Mouse (Mus musculus): ENCODE data around the gene Bsg. TPM values are rescaled to one million over a fixed set of nuclear protein-coding genes. Genes with fewer than 3 reads are reported as not detected.
"Not testable (repeated sequence)": the region's sequence is repeated elsewhere in the genome, so short reads cannot be mapped to it uniquely, and the experiment has no call there.

Gene Bsg
- polyA plus RNA-seq, 2 experiments from 2014 or later: 127 to 129 TPM

DNA sequence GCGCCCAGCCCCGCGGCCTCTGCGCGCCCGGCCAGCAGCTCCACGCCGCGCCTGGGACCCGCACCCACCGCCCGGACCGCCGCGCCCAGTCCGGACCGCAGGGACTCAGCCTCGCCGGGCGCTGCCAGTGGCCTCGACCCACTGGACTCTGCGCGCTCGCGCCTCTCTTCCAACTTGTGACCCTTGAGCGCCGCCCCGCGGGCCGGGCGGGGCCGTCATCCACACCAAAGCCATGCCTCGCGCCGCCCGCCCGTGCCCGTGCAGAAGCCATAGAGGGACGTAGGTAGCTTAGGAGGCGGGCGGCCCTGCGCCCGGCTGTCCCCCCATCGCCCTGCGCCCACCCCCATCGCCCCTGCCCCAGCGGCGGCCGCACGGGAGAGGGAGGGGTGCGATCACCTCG is 31.1 kb downstream of the Bsg start:
- no peak for ATAC-seq

- ATAC-seq: no peak
Measured at GRCm38 (mm10) chr10:79736706-79737105, 32.4 kb downstream of the Bsg start.

DNA sequence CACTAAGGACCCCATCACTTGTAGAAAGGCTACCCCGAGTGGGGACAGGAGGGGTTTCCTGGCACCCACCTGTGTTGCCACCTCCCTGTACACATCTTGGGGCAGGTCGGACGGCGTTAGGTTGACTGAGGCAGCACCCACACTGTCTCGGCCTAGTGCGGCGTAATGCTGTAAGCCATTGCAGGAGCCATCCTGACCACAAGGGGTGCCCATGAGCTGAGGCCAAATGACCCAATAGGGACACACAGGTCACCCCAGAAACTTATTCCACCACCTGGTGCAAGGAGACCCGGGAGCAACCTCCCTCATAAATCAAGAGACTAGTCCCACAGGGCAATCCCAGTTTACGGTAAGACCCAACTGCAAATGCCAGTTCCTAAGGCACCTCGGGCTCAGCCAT is 34.0 kb downstream of the Bsg start:
- ATAC-seq: no peak

GRCm38 (mm10) chr10:79739234-79739633 is 34.9 kb downstream of the Bsg start:
- no peak for ATAC-seq

DNA sequence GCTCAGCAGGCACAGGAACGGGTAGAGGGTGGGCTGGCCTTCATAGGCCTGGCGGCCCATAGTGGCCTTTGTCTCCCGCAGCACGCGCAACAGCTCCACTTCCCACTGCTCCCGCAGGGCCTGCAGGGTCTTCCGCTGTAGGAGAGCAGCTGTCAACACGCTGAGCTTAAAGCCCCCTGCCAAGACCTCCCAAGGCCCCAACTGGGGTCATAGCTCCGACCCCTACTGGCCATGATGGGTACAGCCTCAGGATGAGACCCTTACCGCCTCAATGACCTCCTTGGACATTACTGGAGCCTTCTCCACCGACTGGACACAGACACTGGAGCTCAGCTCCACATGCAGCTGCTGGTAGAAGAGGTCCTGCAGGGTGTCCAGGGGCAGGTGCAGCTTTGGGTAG is 36.6 kb downstream of the Bsg start:
- no peak for ATAC-seq

- ATAC-seq: no peak
Measured at GRCm38 (mm10) chr10:79743161-79743560, 38.9 kb downstream of the Bsg start.

DNA sequence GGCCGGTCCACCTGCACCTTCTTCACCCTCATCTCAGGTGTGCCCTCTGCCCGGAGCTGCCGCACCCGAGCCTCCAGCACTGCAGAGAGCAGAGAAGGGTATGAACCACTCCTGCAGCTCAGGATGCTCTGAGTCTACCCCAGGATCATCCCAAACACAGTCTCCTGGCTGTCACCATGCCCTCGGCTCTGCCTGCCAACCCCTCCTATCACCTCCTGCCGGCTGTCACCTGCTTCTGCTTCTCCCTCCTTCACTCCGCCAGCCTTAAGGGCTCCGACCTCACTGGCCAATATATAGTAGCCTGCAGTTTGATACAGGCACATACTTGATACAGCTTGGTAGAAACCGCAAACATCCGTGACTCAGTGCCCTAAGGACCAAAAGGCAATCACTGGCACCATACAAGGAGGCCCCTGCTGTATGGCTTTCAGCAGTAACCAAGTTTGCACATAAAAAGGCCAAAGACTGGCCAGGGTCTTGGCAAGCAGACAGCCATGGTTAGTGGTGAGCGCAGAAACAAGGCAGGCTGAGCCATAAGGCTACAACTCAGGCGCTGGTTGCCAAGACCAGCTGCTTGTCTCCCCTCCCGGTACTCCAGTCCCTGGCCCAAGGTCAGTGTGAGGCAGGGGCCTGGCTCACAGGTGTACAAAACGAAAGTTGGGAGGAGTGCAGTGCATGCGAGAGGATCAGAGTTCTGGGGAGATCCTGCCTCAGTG is 39.5 kb downstream of the Bsg start:
- ATAC-seq: no peak

DNA sequence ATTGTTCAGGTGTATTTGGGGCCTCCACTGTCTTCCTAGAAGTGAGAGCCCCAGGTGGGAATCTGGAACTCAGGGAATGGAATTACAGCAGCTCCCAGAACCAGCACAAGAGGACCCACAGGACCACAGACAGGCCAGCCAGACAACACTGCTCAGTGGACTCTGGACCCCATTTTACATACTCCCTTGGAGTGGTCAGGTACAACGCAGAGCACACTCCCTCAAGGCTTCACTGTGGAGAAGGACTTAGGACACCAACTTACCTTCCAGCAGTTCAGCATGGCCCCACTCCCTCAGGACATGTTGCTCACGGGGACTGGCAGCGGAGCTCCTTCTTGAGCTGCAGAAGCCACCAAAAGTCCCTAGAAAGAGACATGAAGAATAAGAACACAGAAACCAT is 41.1 kb downstream of the Bsg start:
- ATAC-seq: no peak

GRCm38 (mm10) chr10:79745898-79746773 is 41.8 kb downstream of the Bsg start, which contains the start of gene Polrmt:
Polrmt (minus strand) TSS chr10:79746581.
- peak; percentile 100 for ATAC-seq

DNA sequence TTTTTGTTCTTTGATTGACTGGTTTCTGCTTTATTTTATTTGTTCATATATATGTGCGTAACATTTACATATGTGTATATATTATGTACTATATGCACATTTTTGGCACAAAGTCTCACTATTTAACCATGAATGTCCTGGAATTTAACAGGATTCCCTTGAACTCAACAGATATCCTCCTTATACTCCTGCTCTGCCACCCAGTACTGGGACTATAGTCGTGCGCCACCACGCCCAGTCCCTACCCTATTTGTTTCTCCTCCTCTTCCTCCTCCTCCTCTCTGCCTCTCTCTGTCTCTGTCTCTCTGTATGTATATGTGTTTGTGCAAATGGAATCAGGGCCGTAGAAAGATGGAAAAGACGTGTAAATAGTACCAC is 42.5 kb downstream of the Bsg start:
- ATAC-seq: peak; percentile 7

- no peak for ATAC-seq
Measured at GRCm38 (mm10) chr10:79748496-79748895, 44.2 kb downstream of the Bsg start.

- ATAC-seq: no peak
Measured at GRCm38 (mm10) chr10:79754856-79755516, 50.7 kb downstream of the Bsg start, which contains the start of gene Fgf22. Fgf22 (plus strand) TSS chr10:79755076.

DNA sequence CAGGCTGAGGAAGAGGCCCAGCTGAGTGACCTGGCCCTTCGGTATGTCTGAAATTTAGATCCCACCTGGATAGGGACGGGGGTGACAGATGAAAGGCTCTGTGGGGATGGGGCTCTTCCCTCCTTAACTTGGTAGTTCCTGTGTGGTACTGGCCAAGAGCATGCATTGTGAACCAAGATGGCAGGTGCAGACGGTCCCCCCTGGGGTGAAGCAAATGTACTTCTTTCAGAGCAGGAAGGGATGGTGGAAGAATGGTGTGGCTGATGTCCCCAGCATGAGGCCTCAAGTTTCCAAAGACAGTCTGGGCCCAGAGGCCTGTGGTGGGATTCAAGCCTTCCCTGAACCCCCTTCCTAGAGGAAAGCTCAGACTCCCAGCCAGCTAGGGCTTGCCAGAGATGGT is 51.6 kb downstream of the Bsg start:
- ATAC-seq: no peak

- no peak for ATAC-seq
Measured at GRCm38 (mm10) chr10:79756660-79757059, 52.4 kb downstream of the Bsg start.

GRCm38 (mm10) chr10:79759675-79760074 is 55.4 kb downstream of the Bsg start:
- ATAC-seq: not testable (repeated sequence)

DNA sequence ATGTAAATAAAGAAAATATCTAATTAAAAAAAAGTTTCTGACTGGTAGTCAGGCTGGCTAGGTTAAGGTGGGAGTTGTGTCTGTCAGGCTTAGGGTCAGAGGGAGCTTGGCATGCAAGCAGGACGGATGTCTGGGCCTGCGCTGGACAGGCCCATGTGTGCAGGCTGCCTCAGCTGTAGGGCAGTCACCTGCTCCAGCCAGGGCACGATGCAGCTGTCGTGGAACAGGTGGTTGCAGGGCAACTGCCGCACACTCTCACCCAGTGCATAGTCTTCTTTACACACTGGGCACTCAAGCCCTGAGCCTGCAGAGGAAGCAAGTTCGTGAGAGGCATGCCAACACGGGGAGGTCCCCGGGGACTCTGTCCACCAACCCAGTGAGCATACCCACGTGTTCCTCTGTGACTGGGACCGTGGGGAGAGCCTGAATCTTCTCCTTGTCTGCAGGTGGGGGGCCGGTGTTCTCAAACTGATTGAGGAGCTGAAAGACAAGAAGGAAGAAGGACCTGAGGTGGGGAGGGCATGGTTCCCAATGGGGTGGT is 56.4 kb downstream of the Bsg start:
- ATAC-seq: no peak

Other genes with a start within 250 kb of the Bsg start
- not detected for gene Vmn2r83, start 235.8 kb upstream of the Bsg start, polyA plus RNA-seq (2017; shearing (Covaris generic))
- gene Plpp2, start 170.7 kb upstream of the Bsg start, polyA plus RNA-seq (2017; shearing (Covaris generic)): 1 to 10 TPM; 2.8 to 3.8 TPM
- 10 to 100 TPM; 14.4 to 15.1 TPM for gene Mier2, start 149.3 kb upstream of the Bsg start, polyA plus RNA-seq (2017; shearing (Covaris generic))
- gene Theg, start 117.2 kb upstream of the Bsg start, polyA plus RNA-seq (2017; shearing (Covaris generic)): not detected
- gene C2cd4c, start 90.5 kb upstream of the Bsg start, polyA plus RNA-seq (2017; shearing (Covaris generic)): not detected
- not detected for gene Shc2, start 66.6 kb upstream of the Bsg start, polyA plus RNA-seq (2017; shearing (Covaris generic))
- not detected for gene Odf3l2, start 58.8 kb upstream of the Bsg start, polyA plus RNA-seq (2017; shearing (Covaris generic))
- gene Madcam1, start 39.9 kb upstream of the Bsg start, polyA plus RNA-seq (2017; shearing (Covaris generic)): under 1 TPM; 0.23 to 0.73 TPM
- 10 to 100 TPM; 16.6 to 19.5 TPM for gene Tpgs1, start 35.1 kb upstream of the Bsg start, polyA plus RNA-seq (2017; shearing (Covaris generic))
- gene Cdc34, start 22.3 kb upstream of the Bsg start, polyA plus RNA-seq (2017; shearing (Covaris generic)): 10 to 100 TPM; 20.8 to 27.3 TPM
- 1 to 10 TPM in 1 of 2 experiments, under 1 TPM in 1; 0.49 to 1.1 TPM for gene Gzmm, start 15.5 kb upstream of the Bsg start, polyA plus RNA-seq (2017; shearing (Covaris generic))
- gene Hcn2, start 12.1 kb downstream of the Bsg start, polyA plus RNA-seq (2017; shearing (Covaris generic)): not detected
- 10 to 100 TPM; 18.0 to 23.4 TPM for gene Polrmt, start 42.1 kb downstream of the Bsg start, polyA plus RNA-seq (2017; shearing (Covaris generic))
- not detected for gene Fgf22, start 50.6 kb downstream of the Bsg start, polyA plus RNA-seq (2017; shearing (Covaris generic))
- gene Rnf126, start 62.5 kb downstream of the Bsg start, polyA plus RNA-seq (2017; shearing (Covaris generic)): 1 to 10 TPM; 3.4 to 3.5 TPM
- under 1 TPM in 1 of 2 experiments, not detected in 1; 0.53 TPM for gene Fstl3, start 72.8 kb downstream of the Bsg start, polyA plus RNA-seq (2017; shearing (Covaris generic))
- not detected for gene Prss57, start 86.5 kb downstream of the Bsg start, polyA plus RNA-seq (2017; shearing (Covaris generic))
- under 1 TPM in 1 of 2 experiments, not detected in 1; 0.23 TPM for gene Palm, start 89.1 kb downstream of the Bsg start, polyA plus RNA-seq (2017; shearing (Covaris generic))
- gene Misp, start 116.5 kb downstream of the Bsg start, polyA plus RNA-seq (2017; shearing (Covaris generic)): under 1 TPM in 1 of 2 experiments, not detected in 1; 0.27 TPM
- gene Ptbp1, start 149.9 kb downstream of the Bsg start, polyA plus RNA-seq (2017; shearing (Covaris generic)): 100 to 1,000 TPM; 103 to 274 TPM
- gene Prtn3, start 170.0 kb downstream of the Bsg start, polyA plus RNA-seq (2017; shearing (Covaris generic)): not detected
- 1 to 10 TPM; 2.1 to 4.5 TPM for gene Plppr3, start 170.1 kb downstream of the Bsg start, polyA plus RNA-seq (2017; shearing (Covaris generic))
- gene Elane, start 181.8 kb downstream of the Bsg start, polyA plus RNA-seq (2017; shearing (Covaris generic)): not detected
- not detected for gene Cfd, start 186.4 kb downstream of the Bsg start, polyA plus RNA-seq (2017; shearing (Covaris generic))
- gene Med16, start 204.4 kb downstream of the Bsg start, polyA plus RNA-seq (2017; shearing (Covaris generic)): 1 to 10 TPM; 5.0 to 7.7 TPM
- gene Gm26602, start 206.4 kb downstream of the Bsg start, polyA plus RNA-seq (2017; shearing (Covaris generic)): not detected
- under 1 TPM in 1 of 2 experiments, not detected in 1; 0.09 TPM for gene Kiss1r, start 212.5 kb downstream of the Bsg start, polyA plus RNA-seq (2017; shearing (Covaris generic))
- gene R3hdm4, start 216.7 kb downstream of the Bsg start, polyA plus RNA-seq (2017; shearing (Covaris generic)): 100 to 1,000 TPM in 1 of 2 experiments, 10 to 100 TPM in 1; 93.5 to 104 TPM
- 1 to 10 TPM; 2.7 to 3.3 TPM for gene Arid3a, start 222.6 kb downstream of the Bsg start, polyA plus RNA-seq (2017; shearing (Covaris generic))

Data from CD4-positive, CD25-positive, alpha-beta regulatory T cell, adult 4 months (primary cell).